Mouse (Mus musculus) lung, embryonic 14.5 days (tissue): ENCODE results near the gene Ryr2. TPM values are rescaled to one million over a fixed set of nuclear protein-coding genes. Genes with fewer than 3 reads are reported as not detected.
A peak's percentile ranks its signal among the peaks of the same experiment; 100 is the strongest.

Source experiments
- ATAC-seq: fragments of 200-750 bp; cut with Nextera tagmentation; 2 replicates; pipeline ENCODE4 v1.8.0; 2017; ENCODE audit warnings: mild to moderate bottlenecking, moderate TSS enrichment, moderate library complexity; ENCODE audit not compliant: insufficient read depth
- DNase-seq: peaks from one replicate; pipeline ENCODE4 v3.0.0-alpha.2; 2015
- H3K27ac ChIP-seq: fragments of 300-500 bp; sonication (generic); 2 replicates; pipeline ENCODE4 v1.5.1; 2014; ENCODE audit warnings: low read depth, mild to moderate bottlenecking, moderate library complexity
- H3K27me3 ChIP-seq: fragments of 300-500 bp; sonication (generic); 2 replicates; pipeline ENCODE4 v1.6.1; 2014; ENCODE audit warnings: low read length, control low read depth; ENCODE audit not compliant: insufficient read depth
- H3K36me3 ChIP-seq: fragments of 300-500 bp; sonication (generic); 2 replicates; pipeline ENCODE4 v1.6.1; 2014; ENCODE audit warnings: control low read depth; ENCODE audit not compliant: insufficient read depth
- H3K4me1 ChIP-seq: fragments of 300-500 bp; sonication (generic); 2 replicates; pipeline ENCODE4 v1.6.1; 2014; ENCODE audit warnings: antibody characterized with exemption, control low read depth; ENCODE audit not compliant: insufficient read depth
- H3K4me2 ChIP-seq: fragments of 300-500 bp; sonication (generic); 2 replicates; pipeline ENCODE4 v1.6.1; 2014; ENCODE audit warnings: mild to moderate bottlenecking
- H3K4me3 ChIP-seq: fragments of 300-500 bp; sonication (generic); 2 replicates; pipeline ENCODE4 v1.5.1; 2014; ENCODE audit warnings: low read depth, low read length
- H3K9ac ChIP-seq: fragments of 300-500 bp; sonication (generic); 2 replicates; pipeline ENCODE4 v1.6.1; 2014
- H3K9me3 ChIP-seq: fragments of 300-500 bp; sonication (generic); 2 replicates; pipeline ENCODE4 v1.6.1; 2016; ENCODE audit warnings: low read depth, low read length, control low read depth
- CTCF ChIP-seq: IDR thresholded peaks from 2 replicates; pipeline ENCODE4 v1.5.1; 2016; ENCODE audit warnings: antibody characterized with exemption, low read depth
- WGBS: fragments of 180-500 bp; shearing (Covaris S2); extraction: QIAGEN DNeasy Blood & Tissue Kit; methylation state at CpG from one replicate; pipeline ENCODE4 v1.1.7; 2014; 5-methylcytosine and 5-hydroxymethylcytosine counted together
- polyA plus RNA-seq: library from polyadenylated mRNA; unstranded; fragments of >200 nt; fragmentation: Nextera tagmentation; extraction: Ambion mirVana; gene quantifications from 2 replicates; pipeline ENCODE4 v1.2.1, GENCODE M21; 2014

Gene Ryr2
- polyA plus RNA-seq, 1 experiment from 2014 or later: 2.3 TPM

- no peak for ATAC-seq
- WGBS: 28% methylated on average over 2 of the region's 2 CpGs
- TF ChIP-seq CTCF: no peak
These were observed 573.5 kb downstream of the Ryr2 start for GRCm38 (mm10) chr13:11533265-11533664.

GRCm38 (mm10) chr13:11532014-11532890, 574.5 kb downstream of the Ryr2 start:
- Histone ChIP-seq H3K4me2 (no peak overlapping the region), H3K4me1 (no peaks in the 10 kb centered on the region), H3K27me3 (no peaks in the 10 kb centered on the region), H3K9me3 (no peaks in the 10 kb centered on the region), H3K9ac (no peak overlapping the region), H3K36me3 (no peaks in the 10 kb centered on the region), H3K27ac (no peak overlapping the region), H3K4me3 (no peak overlapping the region)
- ATAC-seq (no peak), DNase-seq (no peak)
- 52% methylated on average over 7 of the region's 7 CpGs for WGBS
- TF ChIP-seq CTCF: no peak

More at GRCm38 (mm10) chr13:11533265-11533664, 573.5 kb downstream of the Ryr2 start:
- H3K9ac ChIP-seq: no peak overlapping the region
- H3K36me3 ChIP-seq: no peaks in the 10 kb centered on the region
- no peaks in the 10 kb centered on the region for H3K9me3 ChIP-seq
- H3K27ac ChIP-seq: no peak overlapping the region
- no peak overlapping the region for H3K4me3 ChIP-seq
- H3K4me2 ChIP-seq: no peak overlapping the region
- no peaks in the 10 kb centered on the region for H3K4me1 ChIP-seq
- no peaks in the 10 kb centered on the region for H3K27me3 ChIP-seq
- DNase-seq: no peak

- no peaks in the 10 kb centered on the region for H3K4me1 ChIP-seq
- TF ChIP-seq CTCF: no peak
- no peak overlapping the region for H3K9ac ChIP-seq
- 74% methylated on average over 4 of the region's 4 CpGs for WGBS
- H3K9me3 ChIP-seq: no peaks in the 10 kb centered on the region
- no peaks in the 10 kb centered on the region for H3K36me3 ChIP-seq
- H3K4me3 ChIP-seq: no peak overlapping the region
- no peak overlapping the region for H3K4me2 ChIP-seq
- H3K27ac ChIP-seq: no peak overlapping the region
- no peak for ATAC-seq
- peak; percentile 4 for DNase-seq
- no peaks in the 10 kb centered on the region for H3K27me3 ChIP-seq
These were observed 583.1 kb downstream of the Ryr2 start for GRCm38 (mm10) chr13:11523612-11524011.

GRCm38 (mm10) chr13:11520765-11521164, 586.0 kb downstream of the Ryr2 start:
- Histone ChIP-seq H3K4me1 (no peaks in the 10 kb centered on the region), H3K9ac (no peak overlapping the region), H3K36me3 (no peaks in the 10 kb centered on the region), H3K4me3 (no peak overlapping the region), H3K9me3 (no peaks in the 10 kb centered on the region), H3K27me3 (no peaks in the 10 kb centered on the region), H3K4me2 (no peak overlapping the region), H3K27ac (no peak overlapping the region)
- TF ChIP-seq CTCF: no peak
- ATAC-seq (no peak), DNase-seq (no peak)
- 86% methylated on average over 2 of the region's 2 CpGs for WGBS

GRCm38 (mm10) chr13:11511540-11512177, 595.1 kb downstream of the Ryr2 start:
- Histone ChIP-seq H3K4me1 (no peaks in the 10 kb centered on the region), H3K36me3 (no peaks in the 10 kb centered on the region), H3K4me2 (no peak overlapping the region), H3K4me3 (no peak overlapping the region), H3K9ac (no peak overlapping the region), H3K27ac (no peak overlapping the region), H3K27me3 (no peaks in the 10 kb centered on the region), H3K9me3 (no peaks in the 10 kb centered on the region)
- DNase-seq: no peak
- TF ChIP-seq CTCF: no peak
- no peak for ATAC-seq
- WGBS: 60% methylated on average over 2 of the region's 2 CpGs

Other genes starting within 250 kb of the Ryr2 start
- 21.3 and 21.9 TPM in 2 replicates for gene Mtr, start 151.2 kb upstream of the Ryr2 start, polyA plus RNA-seq
- 0.57 and 10.2 TPM in 2 replicates for gene Actn2, start 233.8 kb upstream of the Ryr2 start, polyA plus RNA-seq